Mouse (Mus musculus) induced T-regulatory cell, adult 2 months (primary cell): Measurements from ENCODE around the gene Setd1b.

Experiments
- DNase-seq: peaks from one replicate; pipeline ENCODE4 v3.0.0-alpha.2; 2012; ENCODE audit warnings: low read depth

Setd1b gene

DNA sequence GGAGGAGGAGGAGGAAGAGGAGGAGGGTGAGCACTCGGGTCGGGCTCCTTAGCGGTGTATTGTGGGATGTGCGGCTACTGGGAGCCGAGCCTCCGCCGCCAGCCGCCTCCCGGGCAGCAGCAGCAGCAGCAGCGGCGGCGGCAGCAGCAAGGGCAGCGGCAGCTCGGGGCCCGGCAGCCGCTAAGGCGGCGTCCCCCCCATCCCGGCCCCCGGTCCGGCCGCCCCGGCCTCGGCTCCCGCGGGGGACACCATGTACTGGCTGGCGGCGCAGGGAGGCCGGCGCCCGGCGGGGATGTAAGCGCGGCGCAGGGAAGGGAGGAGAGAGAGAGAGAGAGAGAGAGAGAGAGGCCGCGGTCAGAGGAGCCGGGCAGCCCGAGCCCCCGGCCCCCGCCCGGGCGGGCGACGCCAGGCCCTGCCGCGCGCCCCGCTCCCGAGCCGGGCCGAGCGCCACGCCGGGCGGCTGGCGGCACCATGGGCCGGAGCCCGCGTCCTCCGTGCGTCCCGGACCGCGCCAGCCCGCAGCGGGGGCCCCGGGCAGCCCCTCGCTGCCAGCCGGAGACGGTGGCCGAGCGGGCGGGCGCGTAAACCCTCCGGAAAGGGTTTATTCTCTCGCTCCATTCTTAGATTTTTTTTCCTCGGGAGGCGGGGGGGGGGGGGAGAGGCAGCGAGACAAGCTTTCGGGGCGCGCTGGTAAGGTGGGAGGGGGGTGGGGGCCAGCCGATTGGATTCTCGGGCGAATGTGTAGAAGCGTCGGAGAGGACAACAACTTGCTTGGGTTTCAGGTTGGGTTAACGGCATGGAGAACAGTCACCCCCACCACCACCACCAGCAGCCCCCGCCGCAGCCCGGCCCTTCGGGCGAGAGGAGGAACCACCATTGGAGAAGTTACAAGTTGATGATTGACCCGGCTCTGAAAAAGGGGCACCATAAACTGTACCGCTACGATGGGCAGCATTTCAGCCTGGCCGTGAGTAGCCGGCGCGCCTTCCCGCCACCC lies at the start of gene Setd1b:
Gene Setd1b (plus strand): TSS at position 33 of the 997 bp plus-strand sequence.
- DNase-seq: peak; percentile 48

- DNase-seq: no peak
Observed at GRCm38 (mm10) chr5:123093077-123093633, 48.8 kb upstream of the Setd1b start.

DNA sequence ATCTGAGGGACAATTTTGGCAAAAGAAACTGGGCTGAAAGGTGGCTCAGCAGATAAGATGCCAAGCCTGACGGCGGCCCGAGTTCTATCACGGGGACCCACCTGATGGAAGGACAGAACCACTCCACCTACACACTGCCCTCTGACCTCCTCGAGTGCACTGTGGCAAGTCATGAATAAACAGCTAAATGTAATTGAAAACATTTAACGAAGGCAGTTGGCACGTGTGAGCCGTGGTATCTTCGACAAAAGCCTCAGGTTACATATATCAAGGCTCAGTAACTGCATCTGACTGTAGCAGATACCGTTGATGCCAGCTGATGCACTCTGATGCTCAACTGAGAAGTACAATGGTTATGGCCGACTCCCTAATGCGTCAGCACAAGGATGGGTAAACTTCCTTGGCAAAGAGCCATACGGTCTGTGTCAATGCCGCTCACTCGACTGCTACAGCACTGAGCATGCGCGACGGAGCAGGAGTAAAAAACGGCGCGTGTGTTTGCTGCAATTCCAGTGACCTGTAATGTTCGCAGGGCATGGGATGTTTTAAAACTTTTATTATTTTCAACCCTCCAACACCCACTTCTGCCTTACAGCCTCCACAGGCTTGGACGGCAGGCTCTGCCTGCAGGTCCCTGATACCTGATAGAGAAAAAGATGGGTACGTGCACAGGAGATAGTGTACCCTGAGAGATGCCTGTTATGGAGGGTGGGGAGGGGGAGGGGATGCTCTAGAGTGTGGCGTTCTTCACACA lies 47.6 kb upstream of the Setd1b start:
- no peak for DNase-seq

- no peak for DNase-seq
Observed at GRCm38 (mm10) chr5:123096299-123096698, 45.7 kb upstream of the Setd1b start.

DNA sequence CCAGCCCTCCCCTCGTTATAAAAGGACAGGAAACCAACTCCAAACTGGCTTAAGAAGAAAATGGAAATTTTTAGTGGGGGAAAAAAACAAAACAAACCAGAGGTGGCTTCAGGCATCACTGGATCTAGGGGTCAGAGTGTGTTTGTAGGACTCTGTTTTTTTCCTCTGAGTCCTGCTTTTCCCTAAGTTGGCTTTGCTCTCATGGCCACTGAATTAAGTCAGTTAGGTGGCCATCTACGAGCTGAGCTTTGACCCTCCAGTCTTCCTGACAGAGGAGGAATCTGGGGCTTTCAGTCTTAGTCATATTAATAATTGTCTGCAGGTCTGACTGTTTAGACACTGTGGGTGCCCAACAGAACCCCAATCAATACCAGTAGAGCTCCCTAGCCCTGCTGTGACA lies 43.5 kb upstream of the Setd1b start:
- DNase-seq: no peak

DNA sequence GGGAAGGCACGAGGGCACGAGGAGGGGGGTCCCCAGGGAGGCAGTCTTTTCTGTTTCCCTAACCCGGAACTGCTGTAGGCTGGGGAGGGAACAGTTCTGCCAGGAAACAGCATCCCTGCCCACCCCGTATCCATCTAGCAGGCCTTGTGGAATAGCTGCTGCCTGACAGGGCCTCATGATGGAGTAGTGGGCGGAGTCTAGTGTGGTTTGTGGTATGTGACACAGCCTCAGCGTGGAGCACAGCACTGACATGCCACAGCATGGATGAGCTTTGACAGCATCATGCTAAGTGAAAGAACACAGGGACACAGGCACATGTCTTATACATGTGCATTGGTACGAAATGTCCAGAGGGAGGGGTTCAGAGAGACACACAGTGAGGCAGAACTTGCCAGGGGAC lies 39.6 kb upstream of the Setd1b start:
- peak; percentile 42 for DNase-seq

- DNase-seq: no peak
Observed at GRCm38 (mm10) chr5:123103556-123103955, 38.4 kb upstream of the Setd1b start.

DNA sequence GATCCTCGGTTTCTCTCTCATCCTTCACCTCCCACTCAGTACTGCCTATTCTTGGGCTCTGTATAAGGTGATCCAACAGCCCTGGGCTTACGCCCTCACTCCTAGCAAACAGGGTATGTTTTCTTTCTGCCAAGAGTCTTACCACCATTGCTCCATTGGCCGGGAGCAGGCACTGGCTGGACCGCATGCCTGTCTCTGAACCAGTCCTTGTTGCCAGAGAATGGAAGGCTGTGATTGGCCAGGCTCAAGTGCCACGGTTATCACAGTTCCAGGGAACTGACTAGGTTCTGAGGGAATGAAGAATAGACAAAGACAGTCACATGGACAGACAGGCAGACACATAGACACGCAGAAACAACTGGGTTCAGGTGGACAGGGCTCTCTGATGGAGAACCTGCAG lies 37.2 kb upstream of the Setd1b start:
- DNase-seq: no peak

- no peak for DNase-seq
Observed at GRCm38 (mm10) chr5:123109452-123110203, 32.4 kb upstream of the Setd1b start.

DNA sequence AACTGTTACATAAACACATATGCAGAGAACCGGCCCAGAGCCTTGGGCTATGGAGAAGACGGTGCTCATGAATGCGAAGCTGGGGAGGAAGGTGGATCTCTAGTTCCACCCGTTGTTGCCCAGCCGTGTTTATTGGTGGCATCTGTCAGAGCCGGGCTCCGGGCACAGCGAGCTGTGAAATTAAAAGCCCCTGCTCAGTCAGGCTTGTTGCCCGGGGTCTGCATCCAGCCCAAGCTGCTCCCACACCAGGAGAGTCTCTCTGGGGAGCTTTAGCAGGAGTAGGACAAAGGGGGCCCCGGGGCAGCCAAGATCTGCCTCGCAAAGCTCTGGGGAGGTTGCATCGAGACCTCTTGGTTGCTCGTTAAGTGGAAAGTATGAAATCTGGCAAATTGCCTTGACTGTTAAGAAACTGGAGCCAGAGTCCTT lies 31.7 kb upstream of the Setd1b start:
- no peak for DNase-seq

- no peak for DNase-seq
Observed at GRCm38 (mm10) chr5:123114109-123114508, 27.9 kb upstream of the Setd1b start.

GRCm38 (mm10) chr5:123114924-123115323 lies 27.1 kb upstream of the Setd1b start:
- DNase-seq: peak; percentile 47

- DNase-seq: no peak
Observed at GRCm38 (mm10) chr5:123116080-123116479, 25.9 kb upstream of the Setd1b start.

GRCm38 (mm10) chr5:123117257-123117656 lies 24.7 kb upstream of the Setd1b start:
- DNase-seq: peak; percentile 86

GRCm38 (mm10) chr5:123117773-123118172 lies 24.2 kb upstream of the Setd1b start:
- no peak for DNase-seq

DNA sequence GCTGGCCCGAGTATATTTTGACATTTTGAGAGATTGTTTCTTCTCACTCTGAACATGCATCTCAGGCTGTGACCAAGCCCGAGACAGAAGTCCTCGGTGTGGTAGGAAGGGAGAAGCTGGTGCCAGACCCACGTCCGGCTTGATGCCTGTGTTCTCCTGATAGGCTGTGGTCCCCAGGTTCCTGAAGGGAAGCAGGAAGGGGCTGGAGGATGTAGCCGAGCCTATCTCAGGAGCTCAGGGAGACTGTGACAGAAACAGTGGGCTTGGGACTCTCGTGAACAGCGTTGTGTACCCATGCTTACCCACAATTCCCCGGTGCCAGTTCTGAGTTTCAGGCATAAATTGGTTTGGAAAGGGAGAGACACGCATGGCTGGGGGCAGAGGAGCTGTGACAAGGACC lies 23.2 kb upstream of the Setd1b start:
- no peak for DNase-seq

DNA sequence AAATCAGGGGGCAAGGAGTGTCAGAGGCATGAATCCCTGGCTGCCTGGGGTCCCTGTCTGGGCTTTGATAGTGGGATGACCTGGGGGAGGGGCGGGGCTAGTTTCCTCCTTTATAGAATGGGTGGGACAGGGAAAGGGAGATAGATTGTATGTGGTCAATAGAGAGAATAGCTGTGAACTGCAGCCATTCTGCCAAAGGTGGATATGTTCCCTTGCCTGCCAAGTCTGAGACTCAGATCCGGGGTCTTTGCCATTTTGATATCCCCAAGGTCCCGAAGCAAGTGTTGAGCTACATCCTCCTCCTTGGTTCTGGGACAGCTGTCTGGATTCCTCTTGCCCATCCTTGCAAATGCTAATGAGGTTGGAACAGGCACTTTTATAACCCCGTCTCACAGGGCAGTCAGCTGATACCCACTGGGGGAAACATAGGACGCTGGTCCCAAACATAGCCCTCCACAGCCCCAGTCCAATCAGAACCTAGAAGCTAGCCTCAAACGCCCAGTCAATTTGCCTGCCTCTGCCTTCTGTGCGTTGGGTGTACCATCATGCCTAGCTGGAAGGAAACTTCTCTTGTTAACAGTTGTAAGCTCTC lies 21.3 kb upstream of the Setd1b start:
- DNase-seq: no peak

GRCm38 (mm10) chr5:123122181-123122580 lies 19.8 kb upstream of the Setd1b start:
- DNase-seq: peak; percentile 77

DNA sequence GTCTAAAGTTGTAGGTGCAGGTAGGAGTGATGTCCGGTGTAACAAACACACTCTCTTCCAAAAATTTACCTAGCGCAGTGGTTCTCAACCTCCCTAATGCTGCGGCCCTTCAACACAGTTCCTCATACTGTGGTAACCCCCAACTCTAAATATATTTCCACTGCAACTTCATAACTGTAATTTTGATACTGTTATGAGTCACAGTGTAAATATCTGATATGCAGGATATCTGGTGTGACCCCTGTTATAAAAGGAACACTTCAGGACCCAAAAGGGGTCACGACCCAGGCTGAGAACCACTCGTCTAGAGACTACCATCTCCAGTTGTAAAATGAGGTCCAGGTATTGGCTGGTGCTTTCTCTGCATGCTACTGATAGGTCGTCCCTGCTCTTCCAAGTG lies 16.9 kb upstream of the Setd1b start:
- DNase-seq: peak; percentile 67

DNA sequence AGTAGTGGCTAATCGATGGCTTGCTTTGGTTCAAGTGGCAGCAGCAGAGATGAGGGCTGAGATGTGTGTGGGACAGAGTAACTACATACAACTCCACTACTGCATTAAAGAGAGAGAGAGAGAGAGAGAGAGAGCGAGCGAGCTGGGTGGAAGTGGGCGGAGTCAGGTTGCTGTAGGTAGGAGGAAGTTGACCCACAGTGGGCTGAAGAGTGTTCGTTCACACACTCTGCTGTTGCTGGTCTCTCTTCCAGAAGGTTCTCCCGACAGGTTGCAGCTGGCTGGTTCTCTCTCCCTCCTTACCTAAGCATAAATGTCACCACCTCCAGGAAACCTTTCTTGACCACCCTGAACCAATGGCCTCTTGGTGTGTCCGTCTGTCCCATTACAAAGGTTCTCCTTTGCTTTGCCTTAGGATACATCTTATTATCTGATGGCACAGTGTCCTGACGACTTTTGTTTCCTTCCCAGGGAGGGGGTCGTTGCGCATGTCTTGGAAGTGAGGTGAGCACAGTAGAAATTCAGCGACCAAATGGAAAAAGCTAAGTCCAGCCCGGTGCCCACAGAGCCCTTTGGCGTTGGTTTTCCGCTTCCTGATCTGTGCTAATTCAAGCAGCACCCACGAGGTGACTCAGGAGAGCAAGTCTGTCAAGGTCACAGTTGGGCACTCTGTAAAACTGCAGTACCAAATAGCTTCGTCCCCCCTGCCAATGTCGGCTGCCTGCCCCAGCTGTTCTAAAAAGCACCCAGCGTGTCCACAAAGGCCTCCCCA lies 16.2 kb upstream of the Setd1b start:
- DNase-seq: peak; percentile 87

DNA sequence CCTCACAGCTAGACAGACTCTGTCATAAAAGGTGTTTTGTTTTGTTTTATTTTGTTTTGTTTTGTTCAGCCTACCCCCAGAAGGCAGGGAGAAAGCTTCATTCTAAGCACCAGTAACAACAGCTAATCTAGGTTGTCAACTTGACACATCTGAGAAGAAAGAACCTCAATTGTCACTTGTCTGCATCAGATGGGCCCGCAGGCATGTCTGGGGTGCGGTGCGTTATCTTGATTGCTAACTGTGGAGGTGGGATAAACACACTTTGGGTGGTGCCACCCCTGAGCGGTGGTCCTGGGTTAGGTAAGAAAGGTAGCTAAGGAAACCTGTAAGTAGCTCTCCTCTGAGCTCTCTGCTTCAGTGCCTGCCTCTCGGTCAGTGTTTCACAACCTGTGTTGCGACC lies 15.0 kb upstream of the Setd1b start:
- DNase-seq: peak; percentile 63
